Mouse (Mus musculus) heart, adult 9 months (tissue): ENCODE measurements around the gene Zbtb9.
"Not testable (repeated sequence)": the region's sequence is repeated elsewhere in the genome, so short reads cannot be mapped to it uniquely, and the experiment has no call there.

Source experiments
- DNase-seq, 2 experiments: peaks; one replicate each; pipeline ENCODE4 v3.0.0; 2022; ENCODE audit warnings: low spot score in 2 of 2

Zbtb9 gene

GRCm38 (mm10) chr17:26971247-26971905 is 1.6 kb upstream of the Zbtb9 start:
- DNase-seq: no peak

DNA sequence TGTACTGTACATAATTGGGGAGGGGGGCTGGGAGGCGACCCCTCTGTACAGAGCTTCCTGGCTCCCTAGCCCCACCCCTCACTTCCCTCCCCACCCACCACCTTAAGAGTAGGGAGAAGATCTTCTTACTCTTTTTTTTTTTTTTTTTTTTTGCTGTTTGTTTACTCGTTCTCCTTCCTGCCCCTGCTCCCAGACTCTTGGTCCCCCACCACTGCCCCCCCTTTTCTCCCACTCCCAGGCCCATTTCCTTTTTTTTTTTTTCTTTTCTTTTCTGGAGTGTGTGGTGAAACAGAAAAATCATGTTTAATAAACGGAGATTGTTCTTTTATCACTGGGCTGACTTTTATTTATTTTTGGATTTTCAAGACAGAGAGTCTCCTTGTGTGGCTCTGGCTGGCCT is 860 bp upstream of the Zbtb9 start:
- DNase-seq: no peak

DNA sequence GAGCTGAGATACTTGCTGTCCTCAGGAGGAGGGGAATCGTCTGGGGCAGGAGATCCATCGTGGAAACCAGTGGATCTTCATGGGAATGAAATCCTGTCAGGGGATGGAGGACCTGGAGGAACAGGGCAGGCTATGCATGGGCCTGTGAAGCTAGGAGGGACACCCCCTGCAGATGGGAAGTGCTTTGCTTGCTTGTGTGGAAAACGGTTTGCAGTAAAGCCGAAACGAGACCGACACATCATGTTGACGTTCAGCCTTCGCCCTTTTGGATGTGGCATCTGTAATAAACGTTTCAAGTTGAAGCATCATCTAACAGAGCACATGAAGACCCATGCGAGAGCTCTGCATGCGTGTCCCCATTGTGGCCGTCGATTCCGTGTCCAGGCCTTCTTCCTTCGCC is 1.6 kb downstream of the Zbtb9 start:
- DNase-seq: no peak

- DNase-seq: no peak
These were observed 2.4 kb downstream of the Zbtb9 start for GRCm38 (mm10) chr17:26975415-26975814.

DNA sequence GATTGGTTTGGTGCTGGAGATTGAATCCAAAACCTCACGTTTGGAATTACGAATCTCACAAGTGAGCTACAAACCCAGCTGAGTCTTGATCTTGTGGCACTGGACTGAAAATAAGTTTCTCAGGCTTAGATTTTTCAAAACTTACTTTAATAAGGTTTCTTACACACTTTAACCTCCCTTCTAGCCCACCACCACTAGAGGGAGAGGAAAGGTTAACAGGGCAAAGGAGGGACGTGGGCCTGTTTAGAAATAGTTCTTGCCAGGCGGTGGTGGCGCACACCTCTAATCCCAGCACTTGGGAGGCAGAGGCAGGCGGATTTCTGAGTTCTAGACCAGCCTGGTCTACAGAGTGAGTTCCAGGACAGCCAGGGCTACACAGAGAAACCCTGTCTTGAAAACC is 4.4 kb downstream of the Zbtb9 start:
- DNase-seq: not testable (repeated sequence)

GRCm38 (mm10) chr17:26979426-26979825 is 6.5 kb downstream of the Zbtb9 start:
- DNase-seq: no peak

- DNase-seq: no peak
These were observed 8.1 kb downstream of the Zbtb9 start for GRCm38 (mm10) chr17:26981050-26981449.

- DNase-seq: peak in 1 of 2 experiments; percentile 26
These were observed 10.4 kb downstream of the Zbtb9 start for GRCm38 (mm10) chr17:26983382-26983781.

DNA sequence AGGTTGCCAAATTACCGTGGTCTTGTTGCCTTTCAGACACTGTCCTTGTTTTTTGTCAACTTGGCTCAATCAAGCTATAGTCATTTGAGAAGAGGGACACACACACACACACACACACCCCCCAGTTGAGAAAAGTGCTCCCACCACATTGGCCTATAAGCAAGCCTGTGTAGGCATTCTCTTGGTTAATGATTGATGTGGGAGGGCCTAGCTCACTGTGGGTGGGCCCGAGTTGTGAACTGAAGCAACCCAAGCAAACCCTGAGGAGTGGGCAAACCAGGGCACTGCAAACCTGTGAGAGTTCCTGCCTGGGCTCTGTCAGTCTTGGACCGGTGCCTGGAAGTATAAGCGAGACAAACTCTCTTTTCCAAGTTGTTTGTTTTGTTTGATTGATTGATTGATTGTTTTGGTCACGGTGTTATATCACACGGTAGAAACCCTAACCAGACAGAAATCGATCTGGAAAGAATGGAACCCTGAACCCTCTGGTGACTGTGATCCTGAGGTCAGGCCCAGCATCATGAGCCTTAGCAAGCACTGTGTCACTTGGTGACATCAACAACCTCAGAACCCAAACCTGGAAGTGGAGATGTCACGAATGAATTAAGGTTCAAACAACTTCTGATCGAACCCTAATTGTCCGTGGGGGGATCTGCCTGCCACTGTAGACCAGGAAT is 12.7 kb downstream of the Zbtb9 start:
- no peak for DNase-seq

- no peak for DNase-seq
These were observed 17.6 kb downstream of the Zbtb9 start for GRCm38 (mm10) chr17:26990521-26990920.

DNA sequence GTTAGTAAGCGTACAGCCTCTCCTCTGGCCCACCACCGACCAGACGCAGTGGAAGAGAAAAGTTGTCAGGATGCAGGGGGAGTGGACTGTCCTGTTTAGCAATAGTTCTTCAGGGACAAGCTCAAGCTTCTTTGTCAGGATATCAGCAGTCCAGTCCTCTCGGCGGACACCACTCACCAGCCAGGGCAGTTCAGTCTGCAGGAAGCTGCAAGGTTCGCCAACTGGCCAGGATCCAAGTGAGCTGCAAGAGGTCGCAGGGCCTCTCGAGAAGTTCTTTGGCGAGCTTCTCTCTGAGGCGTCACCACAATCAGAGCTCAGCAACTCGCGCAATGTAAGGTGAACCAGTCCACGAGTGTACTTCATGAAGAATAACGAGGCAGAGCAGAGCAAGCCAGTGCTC is 21.4 kb downstream of the Zbtb9 start:
- peak; percentile 73 to 75 for DNase-seq

DNA sequence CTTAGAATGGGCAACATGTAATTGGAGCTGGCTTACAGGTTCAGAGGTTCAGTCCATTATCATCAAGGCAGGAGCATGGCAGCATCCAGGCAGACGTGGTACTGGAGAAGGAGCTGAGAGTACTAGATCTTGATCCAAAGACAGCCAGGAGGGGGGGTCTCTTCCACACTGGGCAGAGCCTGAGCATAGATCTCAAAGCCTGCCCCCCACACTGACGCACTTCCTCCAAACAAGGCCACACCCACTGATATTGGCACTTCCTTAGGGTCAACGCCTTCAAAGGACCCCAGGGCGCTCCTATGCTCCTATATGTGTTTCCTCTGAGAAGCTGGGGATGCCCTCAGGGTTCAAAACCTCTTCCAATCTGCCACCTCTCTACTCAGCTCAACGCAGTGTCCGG is 22.0 kb downstream of the Zbtb9 start:
- no peak for DNase-seq

- DNase-seq: no peak
These were observed 22.6 kb downstream of the Zbtb9 start for GRCm38 (mm10) chr17:26995562-26995961.

GRCm38 (mm10) chr17:26997661-26998060 is 24.7 kb downstream of the Zbtb9 start:
- DNase-seq: no peak

DNA sequence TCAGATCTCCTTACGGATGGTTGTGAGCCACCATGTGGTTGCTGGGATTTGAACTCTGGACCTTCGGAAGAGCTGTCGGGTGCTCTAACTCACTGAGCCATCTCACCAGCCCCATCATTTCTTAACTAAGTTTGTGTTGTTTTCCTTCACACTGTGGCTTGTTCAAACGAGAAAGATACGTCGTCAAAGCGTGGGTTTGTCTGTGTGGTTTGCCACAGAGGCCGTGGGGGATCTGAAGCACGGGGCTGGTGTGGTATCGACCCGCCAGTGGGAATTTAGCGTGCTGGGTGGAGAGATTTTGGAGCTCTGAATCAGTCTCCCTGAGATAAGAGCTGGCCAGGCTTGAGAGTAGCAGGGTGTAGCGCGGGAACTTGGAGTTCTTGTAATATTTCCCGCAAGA is 25.3 kb downstream of the Zbtb9 start:
- DNase-seq: no peak

- no peak for DNase-seq
These were observed 27.0 kb downstream of the Zbtb9 start for GRCm38 (mm10) chr17:26999996-27000395.

DNA sequence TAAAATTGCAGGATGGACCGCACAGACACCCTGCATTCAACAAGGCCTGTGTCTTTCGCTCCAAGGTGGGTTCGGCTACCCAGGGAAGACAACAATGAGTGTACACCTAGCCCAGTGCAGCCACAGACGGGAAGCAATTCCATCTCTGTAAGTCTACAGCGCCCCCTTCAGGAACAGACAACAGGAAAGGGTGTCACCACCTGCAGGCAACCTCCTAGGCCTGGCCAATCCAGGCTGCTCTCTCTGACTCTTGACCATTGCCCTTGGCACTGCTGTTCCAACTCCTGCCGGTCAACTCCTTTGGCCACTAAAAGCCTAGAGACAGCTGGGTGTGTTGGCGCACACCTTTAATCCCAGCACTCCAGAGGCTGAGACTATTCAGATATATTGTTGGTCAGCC is 28.2 kb downstream of the Zbtb9 start:
- no peak for DNase-seq

DNA sequence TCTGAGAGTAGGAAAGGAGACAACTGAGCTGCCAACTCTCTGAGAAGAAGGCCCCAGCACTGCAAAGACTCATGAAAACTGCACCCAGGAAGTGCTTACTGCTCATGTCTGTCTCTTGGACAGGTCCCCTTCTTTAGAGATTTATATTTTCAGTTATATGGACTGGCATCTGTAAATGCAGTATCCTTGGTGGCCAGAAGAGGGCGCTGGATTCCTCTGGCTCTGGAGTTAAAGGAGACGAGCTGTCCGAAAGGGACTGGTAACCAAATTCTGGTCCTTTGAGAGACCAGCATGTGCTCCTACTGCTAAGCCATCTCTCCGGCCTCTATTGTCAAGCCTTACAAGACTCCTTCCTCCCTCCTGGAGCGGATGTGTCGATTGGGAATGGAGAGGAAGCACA is 28.9 kb downstream of the Zbtb9 start:
- no peak for DNase-seq

DNA sequence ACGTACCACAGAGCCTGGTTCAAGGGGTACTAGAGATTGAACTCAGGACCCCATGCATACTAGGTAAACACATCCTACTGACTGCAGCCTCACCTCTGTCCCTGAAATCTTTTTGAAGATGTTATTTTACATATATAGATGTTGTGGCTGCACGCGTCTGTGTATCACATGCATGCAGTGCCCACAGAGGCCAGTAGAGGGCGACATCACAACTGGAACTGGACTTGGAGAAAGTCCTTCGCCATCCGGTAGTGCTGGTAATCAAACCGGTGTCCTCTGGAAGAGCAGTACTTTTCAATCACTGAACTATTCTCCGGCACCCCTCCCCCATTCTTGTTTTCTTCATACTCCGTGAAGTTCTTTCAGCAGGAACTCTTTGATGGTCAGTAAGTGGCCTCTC is 31.5 kb downstream of the Zbtb9 start:
- peak in 1 of 2 experiments; percentile 42 for DNase-seq

- DNase-seq: no peak
These were observed 32.0 kb downstream of the Zbtb9 start for GRCm38 (mm10) chr17:27004903-27005485.

DNA sequence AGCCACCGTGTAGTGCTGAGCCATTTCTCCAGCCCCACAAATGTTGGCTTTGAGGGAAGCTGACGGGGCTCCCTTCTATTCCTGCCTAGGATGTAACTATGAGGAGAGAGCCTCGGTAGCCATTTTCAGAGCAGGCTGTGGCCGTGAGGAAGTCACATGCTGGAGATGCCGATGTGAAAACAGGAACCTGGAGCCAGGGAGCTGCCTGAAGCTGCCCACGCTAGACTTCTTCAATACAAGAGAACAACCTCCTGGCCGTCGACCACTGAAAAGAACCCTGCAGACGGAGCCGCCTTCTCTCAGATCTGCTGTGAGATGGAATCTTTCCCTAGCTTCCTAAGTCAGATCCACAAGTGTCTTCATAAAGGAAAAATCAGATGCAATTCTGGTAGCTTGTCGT is 32.7 kb downstream of the Zbtb9 start:
- DNase-seq: no peak

DNA sequence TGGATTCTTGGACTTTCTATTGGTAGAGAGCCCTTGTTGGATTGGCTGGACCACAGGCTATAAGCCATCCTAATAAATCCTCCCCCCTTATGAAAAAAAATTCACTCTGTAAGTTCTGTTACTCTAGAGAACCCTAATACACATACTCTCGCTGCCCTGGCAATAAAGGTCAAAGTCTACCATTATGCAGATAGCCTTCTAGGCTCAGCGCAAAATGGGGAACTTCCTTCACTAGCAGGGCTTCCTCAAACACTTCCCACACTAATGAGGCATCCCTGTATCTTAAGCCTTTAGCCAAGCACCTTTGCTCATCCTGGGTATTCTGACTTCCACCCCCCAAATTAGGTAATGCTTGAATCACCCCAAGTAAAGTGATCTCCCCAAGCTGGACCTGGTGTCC is 35.3 kb downstream of the Zbtb9 start:
- DNase-seq: no peak

- DNase-seq: no peak
These were observed 38.2 kb downstream of the Zbtb9 start for GRCm38 (mm10) chr17:27011167-27011566.
